Mouse (Mus musculus) frontal cortex, postnatal 36 days (tissue): Measurements from ENCODE around the gene Gsdma.

Source experiments
- DNase-seq, 2 experiments: peaks; one replicate each; pipeline ENCODE4 v3.0.0; 2022; ENCODE audit warnings: low spot score in 2 of 2

Gene Gsdma

GRCm38 (mm10) chr11:98681186-98681585 is 17.0 kb downstream of the Gsdma start:
- no peak for DNase-seq

GRCm38 (mm10) chr11:98681786-98682745 is 17.9 kb downstream of the Gsdma start, which contains the start of gene Psmd3:
Psmd3 (plus strand) TSS chr11:98682554.
- DNase-seq, result peak; percentile 99

GRCm38 (mm10) chr11:98682811-98683210 is 18.7 kb downstream of the Gsdma start:
- DNase-seq, result no peak

GRCm38 (mm10) chr11:98685642-98686041 is 21.5 kb downstream of the Gsdma start:
- DNase-seq, result no peak

- DNase-seq, result no peak
These were observed 22.8 kb downstream of the Gsdma start for GRCm38 (mm10) chr11:98686976-98687375.

GRCm38 (mm10) chr11:98688009-98688408 is 23.9 kb downstream of the Gsdma start:
- DNase-seq, result no peak

GRCm38 (mm10) chr11:98693201-98693600 is 29.1 kb downstream of the Gsdma start:
- no peak for DNase-seq

GRCm38 (mm10) chr11:98693746-98694145 is 29.6 kb downstream of the Gsdma start:
- no peak for DNase-seq

GRCm38 (mm10) chr11:98694301-98694700 is 30.1 kb downstream of the Gsdma start:
- no peak for DNase-seq

GRCm38 (mm10) chr11:98695408-98695807 is 31.3 kb downstream of the Gsdma start:
- DNase-seq, result no peak

GRCm38 (mm10) chr11:98696454-98697216 is 32.5 kb downstream of the Gsdma start:
- DNase-seq, result no peak

GRCm38 (mm10) chr11:98697225-98697624 is 33.1 kb downstream of the Gsdma start:
- no peak for DNase-seq

GRCm38 (mm10) chr11:98698849-98699640 is 34.9 kb downstream of the Gsdma start:
- DNase-seq, result no peak

- DNase-seq, result peak; percentile 67 to 84
These were observed 35.8 kb downstream of the Gsdma start for GRCm38 (mm10) chr11:98699911-98700310.

GRCm38 (mm10) chr11:98701213-98701670 is 37.1 kb downstream of the Gsdma start, which contains the start of gene Csf3:
Csf3 (plus strand) TSS chr11:98701263.
- DNase-seq, result no peak

- DNase-seq, result no peak
These were observed 38.2 kb downstream of the Gsdma start for GRCm38 (mm10) chr11:98702323-98702722.

- no peak for DNase-seq
These were observed 40.9 kb downstream of the Gsdma start for GRCm38 (mm10) chr11:98705021-98705420.

- no peak for DNase-seq
These were observed 43.5 kb downstream of the Gsdma start for GRCm38 (mm10) chr11:98707401-98708281.

- no peak for DNase-seq
These were observed 44.3 kb downstream of the Gsdma start for GRCm38 (mm10) chr11:98708282-98708956.
